Mouse (Mus musculus): Measurements from ENCODE around the gene Asb13. TPM values are rescaled to one million over a fixed set of nuclear protein-coding genes. Genes with fewer than 3 reads are reported as not detected.
A peak's percentile ranks its signal among the peaks of the same experiment; 100 is the strongest.

Gene Asb13
- 6.8 and 9.4 TPM in 2 replicates for polyA plus RNA-seq (2016; fragmentation: Nextera tagmentation; extraction: Ambion mirVana)

DNA sequence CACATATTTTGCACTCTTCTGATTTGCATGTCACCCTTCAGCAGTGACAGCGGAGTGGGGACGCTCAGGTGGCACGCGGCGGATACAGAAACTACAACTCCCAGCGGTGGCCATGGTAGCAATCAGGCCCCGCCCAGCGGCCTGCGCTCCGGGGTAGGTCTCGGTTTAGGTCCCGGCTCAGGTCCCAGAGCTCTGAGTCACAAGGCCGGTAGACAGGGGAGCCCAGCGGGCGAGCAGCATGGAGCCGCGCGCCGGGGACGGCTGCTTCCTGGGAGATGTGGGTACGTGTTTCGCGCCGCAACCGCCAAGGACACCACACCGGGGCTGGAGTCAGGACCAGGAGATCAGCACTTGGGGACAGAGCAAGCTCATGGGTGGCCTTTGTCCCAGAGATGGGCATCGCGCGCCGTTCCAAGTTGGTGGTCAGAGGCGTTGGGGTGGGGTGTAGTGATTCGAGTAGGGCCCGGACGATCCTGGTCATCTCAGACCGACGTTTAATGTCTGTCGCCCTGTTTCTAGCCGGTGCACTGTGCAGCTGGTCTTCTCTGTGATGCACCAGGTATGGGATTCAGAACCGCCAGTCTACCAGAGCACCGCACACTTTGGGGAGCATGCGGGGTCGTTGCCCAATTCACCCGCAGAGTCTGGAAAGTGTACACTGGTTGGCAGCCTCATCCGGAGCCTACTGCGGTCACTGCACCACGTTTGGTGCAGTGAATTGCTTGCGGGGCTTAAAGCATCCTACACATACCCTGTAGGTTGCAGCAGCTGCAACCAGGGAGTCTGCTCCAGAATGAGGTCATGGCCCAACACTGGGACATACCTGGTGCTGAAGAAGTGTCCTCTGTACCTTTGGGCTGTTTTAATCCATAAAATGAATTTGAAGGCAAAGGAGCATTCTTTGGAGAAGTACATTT lies at the start of gene Asb13:
Gene Asb13, plus strand, starts transcription at position 138 of the 917 bp plus-strand sequence.
- H3K27me3 ChIP-seq (ENCODE audit: insufficient read depth, poor library complexity, severe bottlenecking) = 0 out of 2 replicates have a peak, but pooled peaks cover 3% of the 10 kb centered on the region
- no peaks in the 10 kb centered on the region for H3K36me3 ChIP-seq
- WGBS = 1% methylated on average over 47 of the region's 47 CpGs
- DNase-seq (ENCODE audit: low spot score) = peak; percentile 93
- H3K4me3 ChIP-seq = peak within 1 kb of the TSS; percentile 83
- H3K27ac ChIP-seq = peak within 1 kb of the TSS; percentile 83
- H3K4me1 ChIP-seq = no peaks in the 10 kb centered on the region
- no peaks in the 10 kb centered on the region for H3K9me3 ChIP-seq

DNA sequence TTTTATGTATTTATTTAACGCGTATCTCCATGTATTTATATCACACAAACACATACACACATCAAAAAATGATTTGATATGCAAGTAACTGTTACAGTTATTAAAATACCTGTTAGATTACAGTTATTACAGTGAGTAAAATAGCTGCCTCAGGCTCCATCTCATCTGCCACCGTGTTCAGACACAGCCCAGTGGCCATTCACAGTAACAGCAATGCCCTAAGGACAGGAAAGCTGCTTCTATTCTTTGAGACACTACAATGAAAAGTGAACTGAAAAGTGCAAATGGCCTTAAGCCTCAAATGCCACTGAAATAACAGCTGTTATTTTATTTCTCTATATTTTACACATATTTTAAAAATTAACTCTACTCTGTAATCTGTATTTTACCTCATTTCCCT lies 43.0 kb upstream of the Asb13 start:
- 87% methylated on average over 3 of the region's 3 CpGs for WGBS
- Histone ChIP-seq H3K27ac (no peak overlapping the region), H3K4me1 (no peaks in the 10 kb centered on the region), H3K36me3 (peaks cover 69% of the 10 kb centered on the region), H3K4me3 (no peak overlapping the region), H3K9me3 (no peaks in the 10 kb centered on the region), H3K27me3 (ENCODE audit: insufficient read depth, poor library complexity, severe bottlenecking) (no peaks in the 10 kb centered on the region)
- DNase-seq (ENCODE audit: low spot score) = no peak

DNA sequence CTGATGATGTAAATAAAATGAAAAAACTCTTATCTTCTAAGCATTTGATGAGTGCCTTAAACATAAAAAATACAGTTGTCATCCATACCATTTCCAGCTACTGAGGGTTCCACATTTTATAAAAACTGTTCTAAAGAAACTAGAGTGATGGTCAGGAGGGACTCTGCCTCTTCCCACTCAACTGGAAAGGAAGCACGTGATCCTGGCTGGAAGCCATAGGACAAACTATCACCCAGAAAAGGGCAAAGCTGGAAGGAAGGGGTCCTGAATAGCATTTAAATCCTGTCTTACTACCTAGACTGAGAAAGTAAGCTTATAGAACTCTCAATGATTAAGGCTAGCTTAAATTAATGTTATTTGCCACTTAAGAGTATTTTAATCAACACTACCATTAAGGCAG lies 39.5 kb upstream of the Asb13 start:
- Histone ChIP-seq H3K4me3 (no peak overlapping the region), H3K27ac (no peak overlapping the region), H3K27me3 (ENCODE audit: insufficient read depth, poor library complexity, severe bottlenecking) (no peaks in the 10 kb centered on the region), H3K9me3 (no peaks in the 10 kb centered on the region), H3K36me3 (peaks cover 77% of the 10 kb centered on the region), H3K4me1 (no peaks in the 10 kb centered on the region)
- WGBS = 92% methylated on average over 1 of the region's 1 CpGs
- no peak for DNase-seq (ENCODE audit: low spot score)

DNA sequence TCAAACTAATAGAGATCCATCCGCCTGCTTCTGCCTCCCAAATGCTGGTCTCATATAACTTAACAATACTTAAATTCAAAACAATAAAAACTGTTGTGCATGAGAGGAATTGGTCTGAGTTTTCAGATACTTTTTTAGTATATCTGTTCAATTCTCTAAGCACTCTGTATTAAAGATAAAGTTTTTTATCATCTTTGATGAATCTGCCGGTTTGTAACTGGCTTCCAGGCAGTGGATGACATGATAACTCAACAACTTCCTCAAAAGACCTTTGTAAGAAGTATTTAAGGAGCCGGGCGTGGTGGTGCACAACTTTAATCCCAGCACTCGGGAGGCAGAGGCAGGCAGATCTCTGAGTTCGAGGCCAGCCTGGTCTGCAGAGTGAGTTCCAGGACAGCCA lies 37.6 kb upstream of the Asb13 start:
- Histone ChIP-seq H3K36me3 (peaks cover 67% of the 10 kb centered on the region), H3K4me1 (no peaks in the 10 kb centered on the region), H3K27me3 (ENCODE audit: insufficient read depth, poor library complexity, severe bottlenecking) (no peaks in the 10 kb centered on the region), H3K4me3 (no peak overlapping the region), H3K9me3 (no peaks in the 10 kb centered on the region), H3K27ac (no peak overlapping the region)
- WGBS = 93% methylated on average over 6 of the region's 6 CpGs
- DNase-seq (ENCODE audit: low spot score) = no peak

DNA sequence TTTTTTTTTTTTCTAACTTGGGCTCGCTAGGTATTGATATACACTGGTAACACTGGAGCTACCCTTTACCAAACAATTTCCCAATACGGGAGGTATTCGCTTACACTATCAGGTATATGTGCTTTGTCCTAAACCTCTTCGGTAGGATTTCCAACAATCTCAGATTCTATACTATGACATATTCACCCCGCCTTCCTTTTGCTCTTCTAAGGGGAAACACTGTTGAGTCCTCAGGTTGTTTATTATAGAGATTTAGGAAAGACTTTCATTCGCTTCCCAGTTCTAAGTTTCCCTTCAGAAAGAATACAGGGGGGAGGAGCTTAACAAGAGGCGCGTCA lies 24.1 kb upstream of the Asb13 start:
- H3K4me1 ChIP-seq = no peaks in the 10 kb centered on the region
- H3K36me3 ChIP-seq = no peaks in the 10 kb centered on the region
- H3K27me3 ChIP-seq (ENCODE audit: insufficient read depth, poor library complexity, severe bottlenecking) = no peaks in the 10 kb centered on the region
- DNase-seq (ENCODE audit: low spot score) = no peak
- peak overlapping the region; percentile 96; the same call in 1 of the 2 replicates for H3K27ac ChIP-seq
- H3K9me3 ChIP-seq = no peaks in the 10 kb centered on the region
- WGBS = 19% methylated on average over 8 of the region's 8 CpGs
- H3K4me3 ChIP-seq = peak overlapping the region; percentile 99

DNA sequence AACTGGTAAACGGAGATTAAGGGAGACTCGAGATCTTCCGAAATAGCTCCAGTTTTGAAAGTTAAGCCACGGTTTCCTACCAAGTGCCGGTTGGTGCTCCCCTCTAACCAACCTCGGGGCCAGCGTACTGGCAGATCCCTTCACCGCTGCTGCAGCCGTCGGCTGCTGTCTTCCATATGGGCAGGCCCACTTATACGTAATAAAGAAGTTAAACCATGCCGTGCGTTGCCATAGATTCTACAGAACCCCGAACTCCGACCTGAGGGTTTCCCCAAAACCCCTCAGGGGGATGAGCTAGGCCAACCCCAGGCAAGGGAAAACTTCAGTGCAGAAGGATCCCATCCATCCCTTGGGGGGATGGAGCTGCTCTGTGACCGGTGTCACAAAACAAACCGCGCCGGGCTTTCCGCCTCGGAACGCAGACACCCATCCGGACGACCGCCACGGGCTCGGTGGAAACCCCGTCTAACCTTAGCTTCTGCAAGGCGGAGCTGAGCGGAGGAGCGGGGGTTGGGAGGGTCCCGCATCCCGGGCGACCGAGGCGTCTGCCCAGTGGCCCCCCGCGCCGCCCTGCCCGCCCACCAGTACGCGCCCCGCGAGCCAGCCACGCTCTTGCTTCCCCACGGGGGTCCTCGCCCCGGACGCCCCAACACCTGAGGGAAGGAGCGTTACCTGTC lies 23.6 kb upstream of the Asb13 start:
- 1% methylated on average over 50 of the region's 50 CpGs for WGBS
- DNase-seq (ENCODE audit: low spot score) = peak; percentile 82
- peak overlapping the region; percentile 99 for H3K4me3 ChIP-seq
- H3K36me3 ChIP-seq = no peaks in the 10 kb centered on the region
- peak overlapping the region; percentile 96 for H3K27ac ChIP-seq
- H3K4me1 ChIP-seq = no peaks in the 10 kb centered on the region
- no peaks in the 10 kb centered on the region for H3K27me3 ChIP-seq (ENCODE audit: insufficient read depth, poor library complexity, severe bottlenecking)
- H3K9me3 ChIP-seq = no peaks in the 10 kb centered on the region

DNA sequence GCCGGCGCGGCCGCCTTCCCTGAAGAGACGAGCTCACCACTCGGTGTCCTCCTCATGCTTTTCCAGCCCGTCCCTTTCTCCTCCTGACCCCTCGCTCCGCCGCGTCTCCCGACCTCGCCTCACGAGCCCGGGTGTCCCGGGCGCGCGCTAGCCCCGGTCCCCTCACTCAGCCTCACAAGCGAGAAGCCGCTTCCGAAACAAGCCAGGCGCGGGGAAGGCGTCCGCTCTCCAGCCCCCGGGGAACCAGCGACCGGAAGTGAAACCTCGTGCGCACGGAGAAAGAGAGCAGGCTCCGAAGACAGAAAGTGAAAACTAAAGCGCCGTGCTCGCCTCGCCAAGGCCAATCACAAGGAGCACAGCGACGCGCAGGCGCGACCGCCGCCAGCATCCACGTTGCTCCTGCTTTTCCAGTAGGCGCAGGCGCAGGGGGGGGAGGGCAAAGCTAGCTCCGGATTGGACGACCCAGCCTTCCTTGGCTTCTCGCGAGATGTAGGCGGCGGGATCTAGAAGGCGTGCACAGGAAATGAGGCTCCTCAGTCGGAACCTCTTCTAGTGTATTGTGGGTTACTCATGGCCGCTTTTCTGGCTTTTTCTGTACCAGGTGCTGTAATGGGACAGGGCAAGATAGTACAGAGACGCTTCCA lies 22.9 kb upstream of the Asb13 start, which contains the start of gene Fam208b:
Gene Fam208b, minus strand, starts transcription at position 314 of the 644 bp plus-strand sequence.
- under 1% methylated on average over 58 of the region's 58 CpGs for WGBS
- H3K27ac ChIP-seq = peak within 1 kb of the TSS; percentile 96
- H3K27me3 ChIP-seq (ENCODE audit: insufficient read depth, poor library complexity, severe bottlenecking) = no peaks in the 10 kb centered on the region
- H3K4me3 ChIP-seq = peak within 1 kb of the TSS; percentile 99
- no peaks in the 10 kb centered on the region for H3K36me3 ChIP-seq
- no peaks in the 10 kb centered on the region for H3K9me3 ChIP-seq
- DNase-seq (ENCODE audit: low spot score) = peak; percentile 99
- H3K4me1 ChIP-seq = no peaks in the 10 kb centered on the region

DNA sequence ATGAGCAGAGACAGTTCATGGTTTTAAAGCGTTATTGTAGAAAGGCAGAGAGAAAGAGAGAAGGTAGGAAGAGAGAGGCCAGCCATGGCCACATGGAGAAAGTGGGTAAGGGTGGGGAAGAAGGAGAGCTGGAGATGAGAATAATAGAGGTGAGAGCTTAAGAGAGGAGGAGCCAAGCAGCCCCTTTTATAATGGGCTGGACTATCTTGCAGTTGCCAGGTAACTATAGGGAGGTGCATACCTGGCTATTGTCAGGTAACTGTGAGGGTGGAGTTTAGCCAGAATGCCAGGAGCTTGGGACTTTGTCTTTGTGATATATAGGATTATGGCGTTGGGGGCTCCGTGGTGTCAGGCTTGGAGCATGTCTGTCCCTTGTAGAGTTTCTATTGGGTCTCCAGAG lies 6.7 kb upstream of the Asb13 start:
- Histone ChIP-seq H3K4me1 (no peaks in the 10 kb centered on the region), H3K36me3 (no peaks in the 10 kb centered on the region), H3K27me3 (ENCODE audit: insufficient read depth, poor library complexity, severe bottlenecking) (no peaks in the 10 kb centered on the region), H3K27ac (no peak overlapping the region), H3K9me3 (no peaks in the 10 kb centered on the region), H3K4me3 (no peak overlapping the region)
- 53% methylated on average over 3 of the region's 3 CpGs for WGBS
- no peak for DNase-seq (ENCODE audit: low spot score)

DNA sequence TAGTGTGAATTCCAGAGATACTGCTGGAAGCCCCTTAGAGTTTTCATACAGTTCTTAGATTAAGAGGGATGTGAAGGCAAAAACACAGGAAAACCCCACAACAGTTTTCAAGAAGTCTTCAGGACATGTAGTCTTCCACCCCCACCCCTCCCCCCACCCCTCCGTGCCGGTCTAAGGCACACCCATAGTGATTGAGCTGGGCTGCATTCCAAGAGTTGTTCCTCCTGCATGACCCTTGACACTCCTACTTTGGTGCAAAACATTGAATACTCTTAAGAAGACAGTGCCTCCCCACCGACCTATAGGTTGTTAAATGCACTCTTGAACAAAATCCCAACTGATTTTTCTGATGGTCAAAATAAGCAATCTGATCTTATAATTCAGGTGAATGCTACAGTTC lies 5.7 kb upstream of the Asb13 start:
- H3K4me3 ChIP-seq = no peak overlapping the region
- no peak overlapping the region for H3K27ac ChIP-seq
- 0 out of 2 replicates have a peak, but pooled peaks cover under 1% of the 10 kb centered on the region for H3K27me3 ChIP-seq (ENCODE audit: insufficient read depth, poor library complexity, severe bottlenecking)
- WGBS = 25% methylated on average over 3 of the region's 3 CpGs
- H3K36me3 ChIP-seq = no peaks in the 10 kb centered on the region
- H3K9me3 ChIP-seq = no peaks in the 10 kb centered on the region
- no peaks in the 10 kb centered on the region for H3K4me1 ChIP-seq
- no peak for DNase-seq (ENCODE audit: low spot score)

DNA sequence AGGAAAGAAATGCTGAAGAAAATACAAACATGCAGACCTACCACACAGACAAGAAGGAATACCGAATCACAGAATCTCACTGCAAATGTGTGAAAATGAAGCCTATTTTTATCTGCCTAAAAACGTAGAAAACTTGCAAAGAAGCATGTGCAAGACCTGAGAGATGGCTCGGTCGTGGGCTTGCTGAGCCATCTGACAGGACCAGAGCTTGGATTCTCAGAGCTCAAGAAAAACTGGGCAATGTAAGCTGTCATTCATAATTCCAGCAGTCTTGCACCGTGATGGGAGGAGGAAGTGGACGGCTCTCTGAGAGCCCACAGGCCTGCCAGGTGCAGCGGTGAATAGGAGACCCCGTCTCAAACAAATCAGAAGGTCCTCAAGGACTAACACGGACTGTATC lies 1.3 kb upstream of the Asb13 start:
- DNase-seq (ENCODE audit: low spot score) = no peak
- Histone ChIP-seq H3K9me3 (no peaks in the 10 kb centered on the region), H3K27ac (no peak overlapping the region), H3K4me3 (no peak overlapping the region), H3K4me1 (no peaks in the 10 kb centered on the region), H3K27me3 (ENCODE audit: insufficient read depth, poor library complexity, severe bottlenecking) (0 out of 2 replicates have a peak, but pooled peaks cover 3% of the 10 kb centered on the region), H3K36me3 (no peaks in the 10 kb centered on the region)
- whole genome bisulfite sequencing = 82% methylated on average over 9 of the region's 9 CpGs

DNA sequence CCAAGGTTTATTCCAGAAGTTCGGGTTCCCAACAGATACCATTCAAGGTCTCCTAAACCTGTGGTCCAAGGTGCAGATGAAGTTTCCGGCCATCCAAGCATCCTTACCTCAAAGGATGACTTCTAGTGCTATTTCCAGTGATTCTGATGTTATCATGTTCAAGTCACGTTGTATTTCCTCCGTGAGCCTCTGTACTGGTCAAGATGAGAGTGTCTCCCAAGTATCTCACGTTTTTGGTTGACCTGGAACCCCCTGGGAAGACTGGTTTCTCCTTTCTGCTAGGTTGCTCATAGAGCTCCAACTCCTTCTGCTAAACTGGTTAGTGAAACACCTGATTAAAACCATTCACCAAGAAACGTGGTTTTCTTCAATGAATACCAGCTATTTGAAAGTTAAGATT lies 701 bp upstream of the Asb13 start:
- no peaks in the 10 kb centered on the region for H3K36me3 ChIP-seq
- no peaks in the 10 kb centered on the region for H3K4me1 ChIP-seq

DNA sequence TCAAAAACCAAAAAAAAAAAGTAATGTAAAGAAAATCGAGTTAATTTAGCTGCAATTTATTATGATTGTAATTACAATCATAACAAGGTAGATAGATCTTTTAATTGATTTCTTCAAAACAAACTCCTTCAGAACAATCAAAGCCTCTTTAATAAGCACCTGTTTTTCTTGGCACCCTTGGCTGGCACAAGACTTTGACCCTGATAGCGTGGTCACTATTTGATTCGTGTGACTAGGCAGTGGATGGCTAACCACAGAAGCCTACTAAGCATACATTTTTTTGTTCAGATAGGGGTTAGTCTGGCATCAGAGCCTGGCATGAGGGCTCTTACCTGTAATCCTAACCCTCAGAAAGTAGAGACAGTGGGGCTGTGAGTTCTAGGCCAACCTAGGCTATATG lies 1.2 kb downstream of the Asb13 start:
- 88% methylated on average over 3 of the region's 3 CpGs for WGBS
- Histone ChIP-seq H3K4me1 (no peaks in the 10 kb centered on the region), H3K9me3 (no peaks in the 10 kb centered on the region), H3K27me3 (ENCODE audit: insufficient read depth, poor library complexity, severe bottlenecking) (0 out of 2 replicates have a peak, but pooled peaks cover 3% of the 10 kb centered on the region), H3K36me3 (no peaks in the 10 kb centered on the region), H3K4me3 (no peak overlapping the region), H3K27ac (no peak overlapping the region)
- DNase-seq (ENCODE audit: low spot score) = no peak

More for the DNA sequence above, 701 bp upstream of the Asb13 start:
- no peak for DNase-seq (ENCODE audit: low spot score)
- Histone ChIP-seq H3K4me3 (peak overlapping the region; percentile 83; the same call in 1 of the 2 replicates), H3K27me3 (ENCODE audit: insufficient read depth, poor library complexity, severe bottlenecking) (0 out of 2 replicates have a peak, but pooled peaks cover 3% of the 10 kb centered on the region), H3K9me3 (no peaks in the 10 kb centered on the region), H3K27ac (no peak overlapping the region)
- 35% methylated on average over 6 of the region's 6 CpGs for WGBS

DNA sequence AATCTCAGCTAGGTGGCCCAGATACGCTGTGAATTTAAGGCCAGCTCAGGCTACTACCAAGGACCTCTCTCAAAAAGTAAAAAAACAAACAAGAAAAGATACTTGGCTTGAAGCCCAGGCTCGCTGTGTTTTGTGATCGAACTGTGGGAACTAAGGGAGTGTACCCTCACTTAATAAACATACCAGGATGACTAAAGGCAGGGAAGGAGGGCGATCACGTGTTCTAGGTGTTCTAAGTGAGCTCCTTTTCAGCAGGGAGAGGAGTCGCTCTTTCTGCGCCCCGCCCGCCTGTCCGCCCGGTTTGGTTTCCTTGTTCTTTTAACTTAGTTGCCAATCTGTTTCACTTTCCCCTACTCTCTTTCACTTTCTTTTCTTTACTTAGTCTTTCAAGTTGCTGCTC lies 3.0 kb downstream of the Asb13 start:
- H3K9me3 ChIP-seq = no peaks in the 10 kb centered on the region
- no peaks in the 10 kb centered on the region for H3K4me1 ChIP-seq
- no peak overlapping the region for H3K4me3 ChIP-seq
- 0 out of 2 replicates have a peak, but pooled peaks cover 3% of the 10 kb centered on the region for H3K27me3 ChIP-seq (ENCODE audit: insufficient read depth, poor library complexity, severe bottlenecking)
- H3K27ac ChIP-seq = no peak overlapping the region
- no peaks in the 10 kb centered on the region for H3K36me3 ChIP-seq
- WGBS = 54% methylated on average over 11 of the region's 11 CpGs
- no peak for DNase-seq (ENCODE audit: low spot score)

Data from heart, embryonic 10.5 days (tissue).